Mouse (Mus musculus) testis, adult 2 months (tissue): ENCODE data around the gene Maco1.
A peak's percentile ranks its signal among the peaks of the same experiment; 100 is the strongest.

Experiments
- CTCF ChIP-seq: fragments of 200-500 bp; IDR thresholded peaks from 2 replicates; pipeline ENCODE4 v1.5.1; 2012; ENCODE audit warnings: low read depth, mild to moderate bottlenecking, inconsistent platforms, low read length, moderate library complexity; ENCODE audit not compliant: control insufficient read depth, insufficient read depth, insufficient replicate concordance
- POLR2A ChIP-seq: fragments of 200-500 bp; IDR thresholded peaks from 2 replicates; pipeline ENCODE4 v1.6.1; 2012; ENCODE audit warnings: low read depth, mild to moderate bottlenecking, inconsistent platforms, low read length, moderate library complexity; ENCODE audit not compliant: control insufficient read depth

DNA sequence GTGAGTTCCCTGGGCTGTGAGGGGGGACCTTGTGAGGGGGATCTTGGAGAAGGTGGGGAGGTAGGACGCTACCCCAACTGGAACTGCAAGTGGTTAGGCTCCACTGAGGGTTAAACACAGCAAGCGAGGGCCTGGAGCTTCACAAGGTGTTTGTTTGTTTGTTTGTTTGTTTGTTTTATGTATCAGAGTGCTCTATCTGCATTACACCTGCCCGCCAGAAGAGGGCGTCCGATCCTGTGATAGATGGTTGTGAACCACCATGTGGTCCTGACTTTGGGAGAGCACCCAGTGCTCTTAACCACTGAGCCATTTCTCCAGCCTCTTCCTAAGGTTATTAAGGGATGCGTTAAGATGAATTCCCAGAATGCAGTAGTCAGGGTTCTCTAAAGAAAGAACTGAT, 26.9 kb upstream of the Maco1 start:
- peak; percentile 59; the same call in 1 of the 2 replicates for TF ChIP-seq CTCF
- TF ChIP-seq POLR2A: no peak
